Mouse (Mus musculus): ENCODE measurements around the gene Aco2. TPM values are rescaled to one million over a fixed set of nuclear protein-coding genes. Genes with fewer than 3 reads are reported as not detected.

The Aco2 gene
- total RNA-seq, 2 experiments from 2014 or later, result 16.3 to 59.3 TPM

DNA sequence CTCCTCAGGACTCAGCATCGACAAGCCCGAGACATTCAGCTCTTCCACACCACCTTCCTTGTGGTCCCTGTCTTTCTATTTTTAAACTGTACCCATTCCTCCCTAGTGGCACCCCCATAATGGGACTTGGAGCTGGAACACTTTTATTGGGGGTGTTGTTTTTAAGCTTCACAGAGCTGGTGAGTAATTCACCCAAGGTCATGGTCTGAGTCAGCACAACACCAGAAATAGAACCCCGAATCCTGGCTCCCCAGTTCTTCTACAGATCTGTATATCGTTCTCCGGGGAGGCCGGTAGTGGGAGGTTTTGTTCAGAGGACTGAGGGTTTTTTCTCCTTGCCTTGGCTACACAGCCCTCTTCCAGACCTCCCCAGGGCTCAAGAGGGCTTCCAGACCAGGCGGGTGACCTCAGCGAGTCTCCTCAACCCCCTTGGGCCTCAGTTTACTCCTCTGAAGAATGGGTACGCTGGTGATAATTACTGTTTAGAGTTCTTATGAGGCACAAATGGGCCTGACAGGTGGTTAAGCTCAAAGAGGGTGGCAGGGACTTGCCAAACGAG is 67.1 kb downstream of the Aco2 start:
- no peak for ATAC-seq (replicated peaks; ENCODE audit: low FRiP score, poor library complexity, severe bottlenecking)

DNA sequence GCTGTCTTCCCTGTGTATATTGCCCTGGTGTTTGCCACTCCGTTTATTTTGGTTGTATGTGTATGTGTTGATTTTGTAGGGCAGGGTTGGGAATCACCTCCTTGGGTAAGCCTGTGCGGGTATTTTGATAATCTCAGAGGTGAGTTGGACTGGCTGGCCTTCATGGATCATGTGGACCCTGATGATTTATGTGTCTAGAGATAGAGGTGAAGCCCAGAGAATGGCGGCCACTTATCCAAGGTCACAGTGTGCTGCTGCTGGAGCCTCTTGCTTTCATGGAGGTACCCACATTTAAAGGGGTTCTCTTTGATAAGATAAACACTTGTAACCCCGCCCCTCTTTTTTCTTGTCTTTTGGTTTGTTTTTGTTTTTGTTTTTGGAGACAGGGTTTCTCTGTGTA is 67.7 kb downstream of the Aco2 start:
- ATAC-seq (replicated peaks; ENCODE audit: low FRiP score, poor library complexity, severe bottlenecking), result no peak

GRCm38 (mm10) chr15:81940219-81940618 is 68.1 kb downstream of the Aco2 start:
- no peak for ATAC-seq (replicated peaks; ENCODE audit: low FRiP score, poor library complexity, severe bottlenecking)

DNA sequence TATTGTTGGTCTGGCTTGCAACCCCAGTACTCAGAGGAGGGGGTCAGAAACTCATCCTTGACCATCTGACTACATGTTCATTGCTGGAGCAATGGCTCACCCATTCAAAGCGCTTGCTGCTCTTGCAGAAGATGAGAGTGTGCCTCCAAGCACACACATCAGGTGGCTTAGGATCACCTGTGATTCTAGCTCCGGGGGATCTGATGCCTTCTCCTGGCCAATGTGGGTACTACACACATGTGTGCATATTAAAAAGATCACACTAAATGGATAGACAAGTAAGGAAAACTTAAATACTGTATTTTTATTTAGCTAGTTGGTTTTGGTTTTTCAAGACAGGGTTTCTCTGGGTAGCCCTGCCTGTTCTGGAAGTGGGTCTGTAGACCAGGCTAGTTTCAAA is 68.9 kb downstream of the Aco2 start:
- ATAC-seq (replicated peaks; ENCODE audit: low FRiP score, poor library complexity, severe bottlenecking), result no peak

DNA sequence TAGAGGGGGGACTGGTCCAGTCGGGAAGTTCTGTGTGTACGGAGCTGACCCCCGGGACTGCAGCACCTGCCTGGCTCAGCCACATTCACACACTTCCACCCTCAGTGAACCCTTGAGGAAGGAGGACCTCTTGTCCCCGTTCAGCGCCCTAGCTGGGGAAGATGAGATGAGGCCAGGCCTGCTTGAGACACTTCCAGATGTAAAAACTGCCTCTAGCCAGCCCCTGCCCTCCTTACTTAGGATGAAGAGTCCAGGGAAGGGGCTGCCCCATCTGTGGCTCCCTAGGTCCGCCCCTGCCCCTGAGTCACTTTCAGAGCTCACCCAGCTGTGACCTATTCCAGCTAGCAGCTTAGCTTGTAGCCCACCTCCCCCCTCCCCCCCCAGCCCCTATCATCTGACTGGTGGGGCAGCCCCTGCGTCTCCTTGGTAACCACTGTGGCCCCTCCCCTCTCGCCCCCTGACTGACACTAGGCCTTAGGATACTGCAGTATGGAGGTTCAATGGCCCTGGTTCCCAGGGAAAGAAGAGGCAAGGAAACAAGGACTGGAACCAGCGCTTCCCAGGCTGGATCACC is 71.2 kb downstream of the Aco2 start:
- ATAC-seq (replicated peaks; ENCODE audit: low FRiP score, poor library complexity, severe bottlenecking), result no peak

DNA sequence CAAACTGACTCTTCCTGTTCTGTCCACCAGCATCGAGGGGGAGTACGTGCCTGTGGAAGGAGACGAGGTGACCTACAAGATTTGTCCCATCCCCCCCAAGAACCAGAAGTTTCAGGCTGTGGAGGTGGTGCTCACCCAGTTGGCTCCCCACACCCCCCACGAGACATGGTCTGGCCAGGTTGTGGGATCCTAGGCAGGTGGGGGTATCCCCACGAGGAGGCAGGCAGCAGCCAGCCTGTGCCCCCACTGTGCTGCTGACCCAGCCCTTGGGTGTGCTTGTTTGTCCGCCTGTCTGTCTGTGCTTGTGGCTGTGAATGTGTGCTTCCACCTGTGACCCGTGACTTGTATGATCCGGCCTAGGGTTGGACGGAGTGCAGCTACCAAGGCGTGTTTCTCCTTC is 77.0 kb downstream of the Aco2 start:
- no peak for ATAC-seq (replicated peaks; ENCODE audit: low FRiP score, poor library complexity, severe bottlenecking)

- ATAC-seq (replicated peaks; ENCODE audit: low FRiP score, poor library complexity, severe bottlenecking), result no peak
Observed at GRCm38 (mm10) chr15:81949476-81950131, 77.5 kb downstream of the Aco2 start.

DNA sequence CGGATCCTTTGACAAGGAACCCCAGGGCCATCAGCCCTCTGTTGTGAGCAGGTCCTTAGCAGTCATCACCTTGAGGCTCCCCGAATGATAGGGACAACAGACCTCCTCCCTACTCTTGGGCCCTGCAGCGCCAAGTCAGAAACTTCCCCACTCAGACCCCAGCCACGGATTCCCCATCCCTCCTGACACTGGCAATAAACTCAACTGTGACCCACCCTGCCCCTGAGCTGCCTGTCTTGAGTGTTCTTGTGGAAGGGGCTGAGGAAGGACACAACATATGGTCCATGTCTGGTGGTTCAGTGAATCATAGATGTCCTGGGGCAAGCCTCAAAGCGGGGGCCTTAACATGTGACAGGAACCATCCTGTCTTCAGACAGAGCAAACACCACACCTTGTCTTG is 78.6 kb downstream of the Aco2 start:
- no peak for ATAC-seq (replicated peaks; ENCODE audit: low FRiP score, poor library complexity, severe bottlenecking)

GRCm38 (mm10) chr15:81951159-81951558 is 79.0 kb downstream of the Aco2 start:
- no peak for ATAC-seq (replicated peaks; ENCODE audit: low FRiP score, poor library complexity, severe bottlenecking)

GRCm38 (mm10) chr15:81952310-81952709 is 80.2 kb downstream of the Aco2 start:
- no peak for ATAC-seq (replicated peaks; ENCODE audit: low FRiP score, poor library complexity, severe bottlenecking)

DNA sequence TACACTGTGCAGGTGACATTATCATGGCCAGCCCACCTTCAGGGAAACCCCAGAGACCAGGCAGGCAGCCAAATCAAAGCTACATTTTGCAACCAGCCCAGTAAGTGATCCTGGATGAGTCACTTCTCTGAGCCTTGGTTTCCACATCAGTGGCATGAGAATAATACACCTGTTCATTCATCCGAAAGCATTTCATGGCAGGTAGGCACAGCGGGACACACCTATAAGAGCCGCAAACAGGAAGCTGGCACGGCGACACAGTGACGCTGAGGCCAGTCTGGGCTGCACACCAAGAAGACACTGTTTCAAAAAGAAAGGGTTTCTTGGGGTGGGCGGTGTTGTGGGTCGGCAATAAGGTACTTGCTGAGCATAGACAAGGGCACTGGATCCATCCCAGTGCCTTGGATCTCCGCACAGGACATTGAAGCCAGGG is 82.1 kb downstream of the Aco2 start:
- no peak for ATAC-seq (replicated peaks; ENCODE audit: low FRiP score, poor library complexity, severe bottlenecking)

GRCm38 (mm10) chr15:81954716-81955115 is 82.6 kb downstream of the Aco2 start:
- ATAC-seq (replicated peaks; ENCODE audit: low FRiP score, poor library complexity, severe bottlenecking), result no peak

GRCm38 (mm10) chr15:81955414-81955813 is 83.3 kb downstream of the Aco2 start:
- ATAC-seq (replicated peaks; ENCODE audit: low FRiP score, poor library complexity, severe bottlenecking), result no peak

- no peak for ATAC-seq (replicated peaks; ENCODE audit: low FRiP score, poor library complexity, severe bottlenecking)
Observed at GRCm38 (mm10) chr15:81956457-81956856, 84.3 kb downstream of the Aco2 start.

DNA sequence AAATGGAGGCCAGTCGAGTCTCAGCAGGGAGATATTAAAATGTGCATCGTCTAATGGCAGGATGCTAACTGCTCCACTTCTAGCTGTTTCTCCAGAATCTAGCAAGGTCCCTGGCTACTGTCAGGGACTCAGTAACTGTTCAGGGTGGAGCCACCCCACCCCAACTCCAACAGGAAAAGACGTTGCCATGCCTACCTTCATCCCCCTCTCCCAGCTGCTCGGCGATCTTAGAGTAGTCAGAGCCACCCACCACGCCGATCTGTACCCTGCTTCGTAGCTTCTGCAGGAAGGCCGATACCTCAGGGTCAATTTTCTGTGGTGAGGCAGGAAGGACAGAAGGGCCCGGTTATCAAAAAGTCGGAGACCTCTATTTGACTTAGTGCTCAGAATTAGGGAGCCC is 85.5 kb downstream of the Aco2 start:
- ATAC-seq (replicated peaks; ENCODE audit: low FRiP score, poor library complexity, severe bottlenecking), result no peak

DNA sequence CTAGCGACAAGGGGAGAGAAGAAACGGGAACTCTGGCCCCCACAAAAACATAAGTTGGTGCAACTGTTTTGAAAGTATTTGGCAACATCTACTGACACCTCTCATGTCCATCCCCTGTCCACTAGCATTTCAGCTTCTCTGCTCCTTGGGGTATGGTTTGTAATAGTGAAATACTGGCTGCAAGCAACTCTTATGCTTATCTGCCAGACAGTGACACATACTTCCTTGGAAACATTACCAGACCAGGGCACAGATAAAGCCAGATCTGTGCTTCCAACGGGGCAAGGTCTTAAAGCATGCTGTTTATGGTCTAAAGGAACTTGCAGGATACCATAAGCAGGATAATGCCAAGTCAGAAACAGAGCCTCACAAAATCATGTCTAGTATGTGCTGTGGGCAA is 86.8 kb downstream of the Aco2 start:
- ATAC-seq (replicated peaks; ENCODE audit: low FRiP score, poor library complexity, severe bottlenecking), result no peak

DNA sequence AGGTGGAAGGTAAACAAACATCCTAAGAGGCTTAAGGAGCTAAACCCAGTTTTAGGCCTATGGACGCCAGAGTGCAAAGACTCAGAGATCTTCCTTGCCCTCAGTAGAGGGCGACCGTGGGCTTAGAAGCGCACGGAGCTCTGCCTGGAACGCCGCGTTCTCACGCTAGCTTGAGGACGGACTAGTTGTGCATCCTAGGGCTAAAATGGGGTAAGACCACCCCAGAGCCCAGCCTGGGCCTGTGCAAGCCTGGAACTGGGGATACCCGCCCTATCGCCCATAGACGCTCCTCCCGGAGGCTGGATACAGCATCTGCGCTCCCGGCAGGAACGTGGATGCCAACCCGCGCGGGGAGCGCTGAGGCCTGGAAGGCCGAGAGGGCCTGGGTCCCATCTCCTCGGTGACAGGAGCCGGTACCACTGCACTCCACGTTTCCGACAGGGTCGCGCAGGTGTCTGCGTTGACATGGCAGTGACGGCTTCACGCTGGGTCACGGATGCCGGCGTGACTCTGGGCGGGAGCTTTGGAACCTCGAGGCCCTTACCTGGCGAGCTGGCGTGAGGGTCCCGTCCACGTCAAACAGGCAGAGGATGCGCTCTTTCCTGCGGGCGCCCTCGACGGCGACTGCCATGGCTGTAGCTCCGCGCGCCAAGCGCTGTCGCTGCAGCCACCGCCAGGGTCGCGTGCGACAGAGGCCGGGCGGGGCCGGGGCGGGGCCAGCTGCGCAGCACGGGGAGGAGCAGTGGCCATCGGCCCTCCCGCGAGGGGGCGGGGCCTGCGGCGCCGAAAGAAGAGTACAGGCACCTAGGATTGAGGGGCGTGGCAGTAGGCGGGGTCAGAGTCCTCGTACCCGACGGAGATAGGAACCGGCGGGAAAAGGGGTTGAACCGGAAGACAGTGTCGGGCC is 88.3 kb downstream of the Aco2 start, which contains the start of gene Pmm1:
Gene Pmm1 (minus strand): TSS at position 760 of the 907 bp plus-strand sequence.
- peak; percentile 92 for ATAC-seq (replicated peaks; ENCODE audit: low FRiP score, poor library complexity, severe bottlenecking)

GRCm38 (mm10) chr15:81961078-81961451 is 89.0 kb downstream of the Aco2 start:
- peak; percentile 37 for ATAC-seq (replicated peaks; ENCODE audit: low FRiP score, poor library complexity, severe bottlenecking)

GRCm38 (mm10) chr15:81964262-81964661 is 92.2 kb downstream of the Aco2 start:
- no peak for ATAC-seq (replicated peaks; ENCODE audit: low FRiP score, poor library complexity, severe bottlenecking)

All from erythroblast, adult 5-6 weeks (primary cell).